Mouse (Mus musculus) erythroblast, embryonic 14.5 days (primary cell): ENCODE results near the gene Gm11568.

Experiments used
- GATA1 ChIP-seq: IDR thresholded peaks from 2 replicates; pipeline ENCODE4 v1.6.1; 2012; ENCODE audit warnings: low read length, inconsistent platforms, mixed read lengths
- TAL1 ChIP-seq: IDR thresholded peaks from 3 replicates; pipeline ENCODE4 v1.6.1; 2012; ENCODE audit warnings: low read length, inconsistent platforms, mixed read lengths

DNA sequence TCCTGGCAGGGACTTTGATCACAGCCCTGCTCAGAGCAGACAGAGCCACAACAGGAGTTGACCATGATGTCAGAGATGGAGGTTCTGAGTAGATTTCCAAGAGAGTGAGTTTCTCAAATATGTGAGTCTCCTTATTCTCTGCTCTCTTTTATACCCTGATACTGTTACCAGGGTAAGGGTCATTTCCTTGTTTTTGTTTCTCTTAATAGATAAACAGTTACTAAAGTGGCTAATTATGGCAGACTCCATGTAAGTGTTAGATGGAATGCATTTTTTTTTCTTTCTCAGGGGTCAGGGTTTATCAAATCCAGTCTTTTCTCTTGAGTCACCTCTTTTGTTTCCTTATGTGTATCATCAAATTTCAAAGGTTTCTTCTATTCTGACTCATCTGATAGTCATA is 6.2 kb upstream of the Gm11568 start, which contains the start of gene Krtap4-16:
- TF ChIP-seq TAL1 = no peak
- TF ChIP-seq GATA1 = no peak
